Mouse (Mus musculus) limb, embryonic 13.5 days (tissue): ENCODE results near the gene Fignl2. TPM values are rescaled to one million over a fixed set of nuclear protein-coding genes. Genes with fewer than 3 reads are reported as not detected.
"Not testable (repeated sequence)": the region's sequence is repeated elsewhere in the genome, so short reads cannot be mapped to it uniquely, and the experiment has no call there.

Source experiments
- ATAC-seq: fragments of 200-750 bp; cut with Nextera tagmentation; 2 replicates; pipeline ENCODE4 v1.8.0; 2017; ENCODE audit warnings: low read depth, moderate number of reproducible peaks, moderate TSS enrichment; ENCODE audit not compliant: low FRiP score
- H3K27ac ChIP-seq: fragments of 300-500 bp; sonication (generic); 2 replicates; pipeline ENCODE4 v1.5.1; 2015; ENCODE audit warnings: inconsistent platforms, mild to moderate bottlenecking, moderate library complexity
- H3K27me3 ChIP-seq: fragments of 300-500 bp; sonication (generic); 2 replicates; pipeline ENCODE4 v1.6.1; 2015; ENCODE audit warnings: mild to moderate bottlenecking, inconsistent platforms
- H3K36me3 ChIP-seq: fragments of 300-500 bp; sonication (generic); 2 replicates; pipeline ENCODE4 v1.6.1; 2015; ENCODE audit warnings: inconsistent platforms, mild to moderate bottlenecking, moderate library complexity
- H3K4me1 ChIP-seq: fragments of 300-500 bp; sonication (generic); 2 replicates; pipeline ENCODE4 v1.6.1; 2015; ENCODE audit warnings: inconsistent platforms
- H3K4me2 ChIP-seq: fragments of 300-500 bp; sonication (generic); replicated peaks from 2 replicates; pipeline ENCODE4 v1.6.1; 2015; ENCODE audit warnings: inconsistent platforms, mild to moderate bottlenecking, moderate library complexity
- H3K4me3 ChIP-seq: fragments of 300-500 bp; sonication (generic); 2 replicates; pipeline ENCODE4 v1.5.1; 2015; ENCODE audit warnings: moderate library complexity, mild to moderate bottlenecking, inconsistent platforms
- H3K9ac ChIP-seq: fragments of 300-500 bp; sonication (generic); 2 replicates; pipeline ENCODE4 v1.6.1; 2015; ENCODE audit warnings: mild to moderate bottlenecking, inconsistent platforms
- H3K9me3 ChIP-seq: fragments of 300-500 bp; sonication (generic); 2 replicates; pipeline ENCODE4 v1.6.1; 2016; ENCODE audit warnings: inconsistent platforms
- WGBS: fragments of 180-500 bp; shearing (Covaris S2); methylation state at CpG from one replicate; pipeline ENCODE4 v1.1.7; 2015; 5-methylcytosine and 5-hydroxymethylcytosine counted together
- polyA plus RNA-seq: library from polyadenylated mRNA; unstranded; fragments of >200 nt; fragmentation: Nextera tagmentation; extraction: Ambion mirVana; gene quantifications from 2 replicates; pipeline ENCODE4 v1.2.1, GENCODE M21; 2015

Fignl2 gene
- 0.20 and 0.26 TPM in 2 replicates for polyA plus RNA-seq

DNA sequence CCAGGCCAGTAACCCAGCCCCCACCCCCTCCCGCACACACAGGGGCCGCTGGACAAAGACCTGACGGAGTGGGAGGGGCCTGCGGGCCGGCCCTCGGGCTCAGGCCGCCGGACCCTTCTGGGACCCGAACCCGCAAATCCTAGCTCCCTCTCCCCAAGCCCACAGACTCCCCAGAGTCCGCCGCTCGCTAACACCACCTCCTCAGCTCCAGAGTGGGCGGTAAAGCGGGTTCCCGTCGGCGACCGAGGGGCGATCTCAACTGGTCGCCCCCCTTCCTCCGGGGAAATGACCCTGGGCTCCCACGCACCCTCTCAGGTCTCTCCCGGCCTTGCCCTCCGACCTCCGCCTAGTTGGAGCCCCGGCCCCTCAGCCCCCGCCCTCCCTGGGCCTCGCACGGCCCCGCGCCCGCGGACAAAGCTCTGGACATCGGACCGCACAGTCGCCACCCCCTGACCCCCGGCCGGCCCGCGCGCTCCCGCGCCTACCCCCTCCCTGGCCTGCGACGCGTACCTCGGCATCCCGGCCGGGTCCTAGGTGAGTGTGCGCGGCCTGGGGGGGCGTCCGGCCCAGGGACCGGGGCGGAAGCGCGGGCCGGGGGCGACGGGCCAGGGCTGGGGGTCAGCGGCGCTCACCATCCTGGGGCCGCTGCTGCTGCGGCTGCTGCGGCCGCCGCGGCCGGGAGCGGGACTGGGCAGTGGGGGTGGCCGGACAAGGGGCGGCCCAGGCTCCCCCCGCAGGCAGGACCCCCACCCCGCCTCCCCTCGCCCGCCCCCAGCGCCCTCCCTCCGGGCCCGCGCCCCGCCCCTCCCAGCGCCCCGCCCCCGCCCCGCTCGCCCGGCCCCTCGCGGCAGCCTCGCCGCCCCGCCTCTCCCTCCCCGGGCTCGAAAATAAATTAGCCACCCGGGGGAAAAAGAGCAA is at the start of gene Fignl2:
Gene Fignl2, minus strand, starts transcription at position 755 of the 918 bp plus-strand sequence.
- H3K27ac ChIP-seq = peak within 1 kb of the TSS; percentile 75
- peak within 1 kb of the TSS; percentile 85 for H3K4me3 ChIP-seq
- peak within 1 kb of the TSS; percentile 88 for H3K9ac ChIP-seq
- peak within 1 kb of the TSS; percentile 86 for H3K4me2 ChIP-seq
- H3K4me1 ChIP-seq = peaks cover 60% of the 10 kb centered on the region
- under 1% methylated on average over 46 of the region's 96 CpGs for WGBS
- peaks cover 5% of the 10 kb centered on the region; the same call in 1 of the 2 replicates for H3K36me3 ChIP-seq
- no peaks in the 10 kb centered on the region for H3K9me3 ChIP-seq
- ATAC-seq = peak; percentile 21; the same call in 1 of the 2 replicates
- no peaks in the 10 kb centered on the region for H3K27me3 ChIP-seq

DNA sequence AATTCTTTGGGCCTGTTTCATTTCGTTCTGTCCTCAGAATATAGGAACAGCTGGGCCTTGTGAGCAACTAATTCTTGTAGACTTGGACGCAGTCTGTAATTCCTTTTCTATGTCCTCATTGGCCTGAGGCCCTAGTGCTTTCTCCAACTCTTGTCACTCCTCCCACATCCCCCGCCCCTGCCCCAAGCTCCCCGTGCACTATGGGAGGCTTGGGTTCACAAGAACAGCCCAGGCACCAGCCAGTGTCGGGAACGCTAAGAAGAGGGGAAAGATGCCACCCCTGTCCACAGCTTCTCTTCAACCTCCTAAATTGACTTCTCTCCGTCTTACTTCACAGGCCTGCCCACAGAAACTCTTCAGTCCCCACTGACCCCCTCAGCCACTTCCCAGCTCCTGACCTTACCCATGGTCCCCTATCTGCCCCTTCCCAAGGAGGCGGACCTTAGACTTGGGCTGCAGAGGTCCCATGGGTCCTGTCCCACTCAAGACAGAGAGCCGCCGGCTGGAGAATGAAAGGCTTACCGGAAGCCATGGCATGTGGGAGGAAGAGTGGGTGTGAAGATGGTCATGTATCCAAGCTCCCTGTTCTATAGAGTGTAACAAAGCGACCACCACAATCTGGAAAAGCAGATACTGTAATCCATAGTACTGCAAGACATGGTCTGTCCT is 48.6 kb upstream of the Fignl2 start:
- Histone ChIP-seq H3K4me3 (no peak overlapping the region), H3K4me2 (no peak overlapping the region), H3K9ac (no peak overlapping the region), H3K27me3 (peaks cover 48% of the 10 kb centered on the region), H3K27ac (no peak overlapping the region), H3K9me3 (peaks cover 4% of the 10 kb centered on the region; the same call in 1 of the 2 replicates), H3K36me3 (no peaks in the 10 kb centered on the region), H3K4me1 (peaks cover 29% of the 10 kb centered on the region)
- WGBS = 76% methylated on average over 12 of the region's 12 CpGs
- no peak for ATAC-seq

DNA sequence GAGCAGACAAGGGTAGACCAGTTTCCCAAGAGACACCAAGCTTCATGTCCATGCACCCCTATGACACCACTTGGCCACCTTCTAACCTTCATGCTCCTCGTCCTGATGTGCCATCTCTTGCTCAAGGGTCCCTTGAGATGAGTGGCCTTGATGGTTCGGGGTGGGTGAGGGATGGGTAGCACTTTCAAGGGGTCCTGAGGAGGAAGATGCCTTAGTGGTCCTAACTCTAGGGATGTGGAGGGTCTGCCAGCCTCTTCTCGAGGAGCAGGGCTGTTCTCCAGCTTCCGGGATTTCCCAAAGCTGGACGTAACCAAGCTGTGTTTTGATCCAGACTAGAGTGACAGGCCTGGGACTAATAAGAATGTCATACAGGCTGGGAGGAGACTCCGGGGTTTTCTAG is 47.2 kb upstream of the Fignl2 start:
- no peak overlapping the region for H3K4me2 ChIP-seq
- ATAC-seq = no peak
- H3K4me3 ChIP-seq = no peak overlapping the region
- peaks cover 4% of the 10 kb centered on the region; the same call in 1 of the 2 replicates for H3K9me3 ChIP-seq
- no peaks in the 10 kb centered on the region for H3K36me3 ChIP-seq
- peaks cover 20% of the 10 kb centered on the region for H3K4me1 ChIP-seq
- peaks cover 36% of the 10 kb centered on the region for H3K27me3 ChIP-seq
- 86% methylated on average over 6 of the region's 6 CpGs for WGBS
- no peak overlapping the region for H3K9ac ChIP-seq
- no peak overlapping the region for H3K27ac ChIP-seq

DNA sequence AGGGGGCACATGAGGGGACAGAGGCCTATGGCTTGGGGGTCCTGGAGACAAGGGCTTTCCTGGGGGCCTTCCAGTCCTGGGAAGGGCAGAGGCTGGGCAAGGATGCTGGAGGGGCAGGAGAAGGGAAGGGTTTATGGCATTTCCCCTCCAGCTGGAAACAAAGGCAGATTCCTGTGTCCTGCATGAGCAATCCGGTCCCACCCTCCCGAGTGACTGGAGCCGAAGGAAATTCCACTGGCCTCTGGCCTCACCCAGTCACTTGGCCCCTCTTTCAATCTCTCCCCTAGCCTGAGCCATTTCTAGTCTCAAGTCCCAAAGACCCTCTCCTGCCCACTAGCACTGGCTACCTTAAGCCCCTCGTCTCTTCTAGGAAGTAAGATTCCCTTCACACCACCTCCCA is 44.8 kb upstream of the Fignl2 start:
- Histone ChIP-seq H3K27ac (no peak overlapping the region), H3K9me3 (peaks cover 4% of the 10 kb centered on the region; the same call in 1 of the 2 replicates), H3K27me3 (peaks cover 14% of the 10 kb centered on the region), H3K4me1 (peaks cover 6% of the 10 kb centered on the region), H3K9ac (peak overlapping the region; percentile 19; the same call in 1 of the 2 replicates), H3K4me2 (no peak overlapping the region), H3K36me3 (no peaks in the 10 kb centered on the region), H3K4me3 (no peak overlapping the region)
- no peak for ATAC-seq
- WGBS = 57% methylated on average over 4 of the region's 4 CpGs

DNA sequence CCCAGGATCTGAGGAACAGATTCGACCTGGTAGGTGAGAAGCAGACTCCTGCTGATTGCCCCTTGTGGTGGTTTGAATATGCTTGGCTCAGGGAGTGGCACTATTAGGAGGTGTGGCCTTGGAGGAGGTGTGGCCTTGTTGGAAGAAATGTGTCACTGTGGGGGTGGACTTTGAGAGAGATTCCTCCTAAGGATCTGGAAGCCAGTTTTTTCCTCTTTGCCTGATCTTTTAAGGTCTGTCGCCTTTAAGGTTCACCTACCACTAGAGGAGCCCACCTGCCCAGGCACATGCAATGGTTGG is 43.9 kb upstream of the Fignl2 start:
- H3K4me3 ChIP-seq = no peak overlapping the region
- H3K9me3 ChIP-seq = peaks cover 4% of the 10 kb centered on the region; the same call in 1 of the 2 replicates
- H3K27me3 ChIP-seq = peaks cover 4% of the 10 kb centered on the region; the same call in 1 of the 2 replicates
- H3K4me2 ChIP-seq = no peak overlapping the region
- no peaks in the 10 kb centered on the region for H3K36me3 ChIP-seq
- no peak overlapping the region for H3K27ac ChIP-seq
- 0 out of 2 replicates have a peak, but pooled peaks cover 4% of the 10 kb centered on the region for H3K4me1 ChIP-seq
- H3K9ac ChIP-seq = no peak overlapping the region
- ATAC-seq = no peak
- 33% methylated on average over 2 of the region's 2 CpGs for WGBS

DNA sequence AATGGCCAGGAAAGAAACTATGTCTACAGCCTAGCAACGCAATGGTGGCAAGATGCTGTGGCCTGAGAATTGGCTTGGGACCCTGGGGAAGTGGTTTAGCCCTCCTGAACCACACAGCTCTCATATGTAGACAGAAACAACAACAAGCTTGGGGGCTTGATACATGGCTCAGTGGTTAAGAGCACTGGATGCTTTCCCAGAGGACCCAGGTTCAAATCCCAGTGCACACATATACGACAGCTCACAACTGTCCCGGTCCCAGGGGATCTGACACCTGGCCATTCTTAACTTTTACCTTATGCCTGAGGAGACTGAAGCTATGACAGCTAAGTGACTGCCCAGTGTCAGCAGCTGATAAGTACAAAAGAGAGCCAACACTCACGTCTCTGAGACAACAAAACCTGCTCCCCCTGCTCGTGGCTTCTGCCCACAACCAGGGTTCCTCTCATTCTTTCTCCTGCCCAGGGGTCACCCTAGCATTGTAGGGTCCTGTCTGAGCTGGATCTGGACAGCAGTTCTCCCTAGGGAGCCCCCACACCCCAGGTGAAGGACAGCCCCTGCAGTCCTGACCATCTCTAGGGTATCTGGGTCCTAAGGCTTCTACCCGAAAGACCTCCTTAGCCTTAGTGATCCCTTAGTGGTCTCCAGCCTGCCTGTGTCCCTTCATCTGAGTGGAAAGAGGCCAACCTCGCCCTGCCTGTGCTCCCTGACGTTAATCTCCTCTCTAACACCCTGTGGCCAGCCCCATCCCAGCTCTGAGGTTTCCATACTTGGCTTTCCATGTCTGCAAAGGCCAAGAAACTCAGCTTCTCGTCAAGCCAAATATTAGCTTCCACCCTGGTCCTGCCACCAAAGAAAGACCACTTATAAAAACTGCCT is 43.3 kb upstream of the Fignl2 start:
- Histone ChIP-seq H3K27ac (no peak overlapping the region), H3K4me3 (no peak overlapping the region), H3K4me2 (no peak overlapping the region), H3K9me3 (peaks cover 4% of the 10 kb centered on the region; the same call in 1 of the 2 replicates), H3K27me3 (no peaks in the 10 kb centered on the region), H3K4me1 (no peaks in the 10 kb centered on the region), H3K36me3 (no peaks in the 10 kb centered on the region), H3K9ac (no peak overlapping the region)
- ATAC-seq = no peak
- 69% methylated on average over 9 of the region's 9 CpGs for whole genome bisulfite sequencing

DNA sequence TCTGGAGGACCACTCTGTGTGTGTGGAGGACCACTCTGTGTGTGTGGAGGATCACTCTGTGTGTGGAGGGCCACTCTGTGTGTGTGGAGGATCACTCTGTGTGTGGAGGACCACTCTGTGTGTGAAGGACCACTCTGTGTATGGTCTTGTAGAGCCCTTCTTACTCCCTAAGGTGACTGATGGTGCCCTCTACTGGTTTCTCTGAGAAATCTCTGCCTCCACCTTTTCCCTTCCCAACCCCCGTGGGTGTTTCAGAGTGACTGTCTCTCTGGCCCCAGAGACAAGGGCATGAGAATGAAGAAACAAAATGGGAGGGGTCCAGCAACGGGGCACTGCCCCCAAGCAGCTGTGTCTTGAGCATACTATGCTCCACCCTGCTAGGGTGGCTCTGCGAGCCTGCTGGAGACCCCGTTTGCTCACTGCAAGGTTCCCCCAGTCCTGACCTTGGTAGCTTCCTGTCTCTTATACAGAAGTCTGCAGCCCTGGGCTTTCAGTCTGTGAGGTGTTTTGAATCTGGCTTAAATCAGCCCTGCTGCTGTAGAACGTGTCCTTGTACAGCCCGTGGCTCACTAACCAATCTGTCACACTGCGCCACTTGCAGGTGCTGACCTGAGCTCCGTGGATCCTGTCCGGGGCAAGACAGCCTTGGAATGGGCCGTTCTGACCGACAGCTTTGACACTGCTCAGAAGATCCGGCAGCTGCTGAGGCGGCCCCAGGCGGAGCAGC is 40.2 kb upstream of the Fignl2 start:
- Histone ChIP-seq H3K9ac (no peak overlapping the region), H3K9me3 (peaks cover 5% of the 10 kb centered on the region; the same call in 1 of the 2 replicates), H3K27me3 (no peaks in the 10 kb centered on the region), H3K4me1 (no peaks in the 10 kb centered on the region), H3K36me3 (no peaks in the 10 kb centered on the region), H3K4me2 (no peak overlapping the region), H3K4me3 (no peak overlapping the region), H3K27ac (no peak overlapping the region)
- 57% methylated on average over 14 of the region's 14 CpGs for WGBS
- no peak for ATAC-seq

DNA sequence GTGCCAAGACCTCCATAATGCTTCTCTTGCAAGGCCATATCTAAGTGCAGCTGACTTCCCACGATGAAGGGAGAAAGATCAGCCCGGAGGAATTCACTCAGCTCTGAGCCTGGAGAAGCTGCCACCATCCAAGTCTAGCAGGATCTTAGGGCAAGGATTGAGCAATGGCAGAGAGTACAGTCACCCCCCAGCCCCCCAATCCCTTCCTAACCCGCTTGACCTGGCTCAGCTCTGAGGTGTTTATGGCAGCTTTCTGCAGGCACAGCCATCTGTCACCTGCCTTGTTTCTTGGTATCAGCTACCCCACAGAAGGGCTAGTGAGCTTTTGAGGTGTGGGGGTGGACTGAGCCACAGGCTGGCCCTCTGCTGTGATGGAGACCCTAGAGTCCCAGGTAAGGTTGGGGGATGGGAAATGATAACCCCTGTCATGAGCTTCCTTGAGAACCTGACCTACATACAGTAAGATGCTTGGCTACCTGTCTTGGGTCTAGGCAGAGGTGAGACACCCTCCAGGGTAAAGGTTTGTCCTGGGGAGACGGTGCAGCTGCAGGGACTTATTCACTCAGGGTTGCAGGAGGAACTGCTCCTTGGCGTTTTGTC is 37.2 kb upstream of the Fignl2 start, which contains the start of gene Ankrd33:
Gene Ankrd33, plus strand, starts transcription at position 245 of the 600 bp plus-strand sequence.
- Histone ChIP-seq H3K4me3 (no peak within 1 kb of the TSS), H3K4me2 (no peak within 1 kb of the TSS), H3K27me3 (0 out of 2 replicates have a peak, but pooled peaks cover 3% of the 10 kb centered on the region), H3K27ac (no peak within 1 kb of the TSS), H3K4me1 (0 out of 2 replicates have a peak, but pooled peaks cover 5% of the 10 kb centered on the region), H3K36me3 (no peaks in the 10 kb centered on the region), H3K9me3 (peaks cover 5% of the 10 kb centered on the region; the same call in 1 of the 2 replicates), H3K9ac (no peak within 1 kb of the TSS)
- 70% methylated on average over 5 of the region's 5 CpGs for WGBS
- ATAC-seq = no peak

DNA sequence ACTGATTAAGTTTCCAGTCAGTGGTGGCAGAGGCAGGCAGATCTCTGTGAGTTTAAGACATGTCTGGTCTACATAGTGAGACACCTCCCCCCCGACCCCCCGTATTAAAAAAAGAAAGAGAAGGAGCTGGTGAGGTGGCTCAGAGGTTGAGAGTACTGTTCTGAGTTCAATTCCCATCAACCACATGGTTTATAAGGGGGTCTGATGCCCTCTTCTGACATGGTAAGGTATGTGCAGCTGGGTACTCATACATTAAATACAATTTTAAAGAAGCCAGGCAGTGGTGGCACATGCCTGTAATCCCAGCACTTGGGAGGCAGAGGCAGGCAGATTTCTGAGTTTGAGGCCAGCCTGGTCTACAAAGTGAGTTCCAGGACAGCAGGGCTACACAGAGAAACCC is 35.4 kb upstream of the Fignl2 start:
- 85% methylated on average over 2 of the region's 2 CpGs for WGBS
- H3K4me3 ChIP-seq, H3K36me3 ChIP-seq, H3K27me3 ChIP-seq, H3K9ac ChIP-seq, H3K4me2 ChIP-seq, H3K4me1 ChIP-seq, H3K27ac ChIP-seq, H3K9me3 ChIP-seq, ATAC-seq: not testable (repeated sequence)

DNA sequence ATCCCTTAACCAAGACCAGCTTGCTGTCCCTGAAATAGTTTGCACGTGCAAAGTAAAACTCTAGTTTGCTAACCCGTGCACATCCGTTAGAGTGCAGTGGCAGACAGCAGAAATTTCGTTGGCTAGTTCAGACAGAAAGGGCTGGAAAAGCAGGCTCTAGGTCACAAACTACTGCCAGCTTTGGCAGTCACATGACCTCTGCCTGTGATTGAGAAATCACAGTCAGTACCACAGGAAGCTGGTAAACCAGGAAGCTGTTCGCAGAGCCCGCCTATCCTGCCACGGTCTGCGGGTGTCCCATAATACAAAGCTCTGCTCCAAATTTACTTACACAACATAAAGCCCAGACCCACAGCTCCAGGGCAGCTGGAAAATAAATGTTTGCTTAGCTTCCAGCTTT is 34.8 kb upstream of the Fignl2 start:
- no peak overlapping the region for H3K4me3 ChIP-seq
- no peak overlapping the region for H3K9ac ChIP-seq
- no peak overlapping the region for H3K27ac ChIP-seq
- H3K9me3 ChIP-seq = peaks cover 5% of the 10 kb centered on the region; the same call in 1 of the 2 replicates
- 63% methylated on average over 8 of the region's 8 CpGs for WGBS
- no peak overlapping the region for H3K4me2 ChIP-seq
- no peak; the same call in 1 of the 2 replicates for ATAC-seq
- H3K36me3 ChIP-seq = no peaks in the 10 kb centered on the region
- H3K27me3 ChIP-seq = 0 out of 2 replicates have a peak, but pooled peaks cover 3% of the 10 kb centered on the region
- 0 out of 2 replicates have a peak, but pooled peaks cover 5% of the 10 kb centered on the region for H3K4me1 ChIP-seq
